18 mouse cellular contexts compared by ENCODE assay signal in genomic region chr2:106735792-106736359, GRCm38 (mm10). TPM values are rescaled to one million over a fixed set of nuclear protein-coding genes. Genes with fewer than 3 reads are reported as not detected.
DNase-seq lines count a peak whose midpoint lies in the region; ATAC-seq and TF ChIP-seq lines count a peak whose summit lies in the region.
"Had no signal": no experiment of that assay in that cellular context is flagged by ENCODE, and none has a peak within 500 bp of the region (broad histone marks: within the 10 kb centered on the region; RNA-seq: fewer than 3 reads in every experiment).

No protein-coding gene starts in this region.

- H3K27me3 ChIP-seq in embryonic facial prominence, embryonic 12.5 days = no peaks in the 10 kb centered on the region
- H3K27me3 ChIP-seq in forebrain, embryonic 16.5 days (replicated peaks; ENCODE audit: control insufficient read depth, insufficient read depth, low read length) = no peaks in the 10 kb centered on the region
- H3K27me3 ChIP-seq in hindbrain, postnatal 0 days (ENCODE audit: insufficient read depth, low read length) = no peaks in the 10 kb centered on the region
- H3K27me3 ChIP-seq in midbrain, postnatal 0 days (ENCODE audit: insufficient read depth, low read length) = no peaks in the 10 kb centered on the region
- H3K27me3 ChIP-seq: embryonic facial prominence, embryonic 15.5 days; stomach, embryonic 15.5 days had no signal

- H3K36me3 ChIP-seq in embryonic facial prominence, embryonic 12.5 days = no peaks in the 10 kb centered on the region; the same call in 1 of the 2 replicates
- H3K36me3 ChIP-seq in forebrain, embryonic 16.5 days (ENCODE audit: control insufficient read depth, insufficient read depth) = no peaks in the 10 kb centered on the region
- H3K36me3 ChIP-seq in hindbrain, postnatal 0 days (ENCODE audit: insufficient read depth, low read length) = no peaks in the 10 kb centered on the region
- no peaks in the 10 kb centered on the region for H3K36me3 ChIP-seq in midbrain, postnatal 0 days (ENCODE audit: insufficient read depth, low read length)
- H3K36me3 ChIP-seq: embryonic facial prominence, embryonic 15.5 days; stomach, embryonic 15.5 days had no signal

- H3K27ac ChIP-seq in embryonic facial prominence, embryonic 12.5 days = 0 out of 2 replicates have a peak overlapping the region, but pooled peaks have one; percentile 46
- peak overlapping the region; percentile 11 for H3K27ac ChIP-seq in forebrain, embryonic 16.5 days (ENCODE audit: low read length)
- no peak overlapping the region for H3K27ac ChIP-seq in hindbrain, postnatal 0 days
- no peak overlapping the region for H3K27ac ChIP-seq in midbrain, postnatal 0 days (ENCODE audit: low read depth, low read length)
- H3K27ac ChIP-seq: embryonic facial prominence, embryonic 15.5 days; stomach, embryonic 15.5 days had no signal

- no peaks in the 10 kb centered on the region for H3K9me3 ChIP-seq in embryonic facial prominence, embryonic 12.5 days
- no peaks in the 10 kb centered on the region for H3K9me3 ChIP-seq in forebrain, embryonic 16.5 days (ENCODE audit: control insufficient read depth, low read length)
- no peaks in the 10 kb centered on the region for H3K9me3 ChIP-seq in hindbrain, postnatal 0 days (ENCODE audit: low read length)
- no peaks in the 10 kb centered on the region for H3K9me3 ChIP-seq in midbrain, postnatal 0 days (ENCODE audit: low read length)
- H3K9me3 ChIP-seq: embryonic facial prominence, embryonic 15.5 days; stomach, embryonic 15.5 days had no signal

- H3K4me2 ChIP-seq in embryonic facial prominence, embryonic 12.5 days (replicated peaks) = no peak overlapping the region
- peak overlapping the region; percentile 38 for H3K4me2 ChIP-seq in forebrain, embryonic 16.5 days (ENCODE audit: low read length)
- 0 out of 2 replicates have a peak overlapping the region, but pooled peaks have one; percentile 19 for H3K4me2 ChIP-seq in hindbrain, postnatal 0 days (ENCODE audit: low read depth, low read length)
- H3K4me2 ChIP-seq in midbrain, postnatal 0 days (ENCODE audit: low read depth, low read length, poor library complexity, severe bottlenecking) = peak overlapping the region; percentile 3; the same call in 1 of the 2 replicates
- H3K4me2 ChIP-seq: embryonic facial prominence, embryonic 15.5 days; lung, embryonic 14.5 days; stomach, embryonic 15.5 days had no signal

- intact Hi-C loops in left cerebral cortex, postnatal 10 days (cut with DNase I) = no loop called here

- no peak for TF ChIP-seq CTCF in hindbrain, postnatal 0 days (IDR thresholded peaks at IDR 0.05; ENCODE audit: low read depth)
- TF ChIP-seq CTCF in midbrain, postnatal 0 days (IDR thresholded peaks at IDR 0.05) = no peak

- no peak for DNase-seq in hindbrain, postnatal 0 days (ENCODE audit: low spot score)
- DNase-seq in midbrain, postnatal 0 days (ENCODE audit: low spot score) = no peak
- no peak for DNase-seq in kidney, adult 8-10 months
- DNase-seq in left cerebral cortex, postnatal 10 days (ENCODE audit: extremely low spot score in 1 of 2, low spot score in 2 of 2) = no peak
- DNase-seq in thymus, postnatal 25 days = no peak
- DNase-seq in layer of hippocampus, postnatal 14 days (ENCODE audit: low spot score in 2 of 2) = no peak
- DNase-seq: adrenal gland, adult 8-10 months; cerebellum, adult 2 months; kidney, postnatal 10 days; liver; lung, embryonic 14.5 days; spleen, adult 18-20 months had no signal

- H3K4me3 ChIP-seq in embryonic facial prominence, embryonic 12.5 days = no peak overlapping the region
- H3K4me3 ChIP-seq in forebrain, embryonic 16.5 days (replicated peaks; ENCODE audit: low read length) = no peak overlapping the region
- no peak overlapping the region for H3K4me3 ChIP-seq in hindbrain, postnatal 0 days (ENCODE audit: low read length)
- no peak overlapping the region for H3K4me3 ChIP-seq in midbrain, postnatal 0 days (ENCODE audit: low read depth, low read length)
- H3K4me3 ChIP-seq: embryonic facial prominence, embryonic 15.5 days; stomach, embryonic 15.5 days had no signal

- no peak for ATAC-seq in embryonic facial prominence, embryonic 12.5 days (ENCODE audit: insufficient number of reproducible peaks, insufficient read depth, low FRiP score, low TSS enrichment)
- ATAC-seq in forebrain, embryonic 16.5 days = peak; percentile 70
- ATAC-seq in hindbrain, postnatal 0 days = 0 out of 2 replicates have a peak, but pooled peaks have one; percentile 38
- 0 out of 2 replicates have a peak, but pooled peaks have one; percentile 23 for ATAC-seq in midbrain, postnatal 0 days (ENCODE audit: low FRiP score)
- ATAC-seq: inflammation-experienced regulatory T-cells, adult 6 months had no signal

- no peak overlapping the region for H3K9ac ChIP-seq in embryonic facial prominence, embryonic 12.5 days
- H3K9ac ChIP-seq in forebrain, embryonic 16.5 days (replicated peaks; ENCODE audit: low read depth, low read length) = 0 out of 2 replicates have a peak overlapping the region, but pooled peaks have one; percentile 26
- no peak overlapping the region for H3K9ac ChIP-seq in hindbrain, postnatal 0 days (replicated peaks; ENCODE audit: low read length)
- H3K9ac ChIP-seq in midbrain, postnatal 0 days (replicated peaks; ENCODE audit: low read length, poor library complexity, severe bottlenecking) = no peak overlapping the region
- H3K9ac ChIP-seq: embryonic facial prominence, embryonic 15.5 days; lung, embryonic 14.5 days; stomach, embryonic 15.5 days had no signal

- H3K4me1 ChIP-seq in embryonic facial prominence, embryonic 12.5 days = peaks cover 22% of the 10 kb centered on the region
- peaks cover 29% of the 10 kb centered on the region for H3K4me1 ChIP-seq in forebrain, embryonic 16.5 days (replicated peaks; ENCODE audit: control insufficient read depth, insufficient read depth, low read length)
- peaks cover 3% of the 10 kb centered on the region; the same call in 1 of the 2 replicates for H3K4me1 ChIP-seq in hindbrain, postnatal 0 days (ENCODE audit: insufficient read depth, low read length)
- H3K4me1 ChIP-seq in midbrain, postnatal 0 days (ENCODE audit: insufficient read depth, low read length) = no peaks in the 10 kb centered on the region
- H3K4me1 ChIP-seq: stomach, embryonic 15.5 days had no signal

- 76% methylated on average over 15 of the region's 15 CpGs for WGBS in embryonic facial prominence, embryonic 12.5 days
- WGBS in forebrain, embryonic 16.5 days = 11% methylated on average over 15 of the region's 15 CpGs
- 33% methylated on average over 15 of the region's 15 CpGs for WGBS in hindbrain, postnatal 0 days
- WGBS in midbrain, postnatal 0 days = 40% methylated on average over 15 of the region's 15 CpGs

RNA-seq across cellular contexts. Expression of gene Mpped2, which starts 42.8 kb away (rescaled TPM):
- polyA plus RNA-seq in embryonic facial prominence, embryonic 12.5 days (2016; fragmentation: Nextera tagmentation; extraction: Ambion mirVana) = 136 and 142 TPM in 2 replicates
- polyA plus RNA-seq in forebrain, embryonic 16.5 days (2015; fragmentation: Nextera tagmentation; extraction: Ambion mirVana) = 187 and 199 TPM in 2 replicates
- total RNA-seq in hindbrain, postnatal 0 days (2014; rRNA removed) = 39.1 and 50.7 TPM in 2 replicates
- 74.1 and 80.0 TPM in 2 replicates for polyA plus RNA-seq in hindbrain, postnatal 0 days (2015; fragmentation: Nextera tagmentation; extraction: Ambion mirVana)
- total RNA-seq in midbrain, postnatal 0 days (2014; rRNA removed) = 42.6 and 43.2 TPM in 2 replicates
- polyA plus RNA-seq in midbrain, postnatal 0 days (2015; fragmentation: Nextera tagmentation; extraction: Ambion mirVana) = 79.4 and 84.6 TPM in 2 replicates
- total RNA-seq in left cerebral cortex, postnatal 10 days (2021) = 10 to 100 TPM; 45.7 to 52.7 TPM
- total RNA-seq in layer of hippocampus, postnatal 14 days (2021) = 10 to 100 TPM; 39.9 to 40.3 TPM
- total RNA-seq: granulocyte monocyte progenitor cell, adult 5-6 weeks had no signal

Comparison
In these comparisons a context has a peak if more than half of its experiments do, and no peak if none do; other contexts are left out.
1. H3K27ac ChIP-seq: peak in embryonic facial prominence, embryonic 12.5 days (single experiment) and forebrain, embryonic 16.5 days (single experiment); none in hindbrain, postnatal 0 days (single experiment) and midbrain, postnatal 0 days (single experiment).